Mouse (Mus musculus): Measurements from ENCODE around the gene Trat1.

- no peak for TF ChIP-seq CTCF (IDR thresholded peaks at IDR 0.05; ENCODE audit: control insufficient read depth, insufficient read depth, insufficient replicate concordance, low read depth, low read length)
- TF ChIP-seq POLR2A (IDR thresholded peaks at IDR 0.05; ENCODE audit: control insufficient read depth, low read depth, low read length): no peak
Measured at GRCm38 (mm10) chr16:48701896-48702295, 69.9 kb downstream of the Trat1 start.

All from testis, adult 2 months (tissue).